Mouse (Mus musculus) granulocyte monocyte progenitor cell, adult 5-6 weeks (primary cell): ENCODE data around the gene Psen1. TPM values are rescaled to one million over a fixed set of nuclear protein-coding genes. Genes with fewer than 3 reads are reported as not detected.

Source experiments
- ATAC-seq: replicated peaks from 2 replicates; pipeline ENCODE4 v1.8.0; 2016; ENCODE audit warnings: mild to moderate bottlenecking, moderate TSS enrichment, inconsistent platforms; ENCODE audit not compliant: poor library complexity, severe bottlenecking
- total RNA-seq, 2 experiments: library from RNA; stranded (forward) in 1 of 2; stranded (reverse) in 1 of 2; fragments of 200-712, 200-1000 nt in 1 of 2; fragments of >200 nt in 1 of 2; fragmentation: Nextera tagmentation in 1 of 2; gene quantifications; 2 replicates each; pipeline ENCODE4 v1.2.3; 2014 to 2017

Gene Psen1
- total RNA-seq, 2 experiments from 2014 or later: 74.1 to 75.0 TPM

DNA sequence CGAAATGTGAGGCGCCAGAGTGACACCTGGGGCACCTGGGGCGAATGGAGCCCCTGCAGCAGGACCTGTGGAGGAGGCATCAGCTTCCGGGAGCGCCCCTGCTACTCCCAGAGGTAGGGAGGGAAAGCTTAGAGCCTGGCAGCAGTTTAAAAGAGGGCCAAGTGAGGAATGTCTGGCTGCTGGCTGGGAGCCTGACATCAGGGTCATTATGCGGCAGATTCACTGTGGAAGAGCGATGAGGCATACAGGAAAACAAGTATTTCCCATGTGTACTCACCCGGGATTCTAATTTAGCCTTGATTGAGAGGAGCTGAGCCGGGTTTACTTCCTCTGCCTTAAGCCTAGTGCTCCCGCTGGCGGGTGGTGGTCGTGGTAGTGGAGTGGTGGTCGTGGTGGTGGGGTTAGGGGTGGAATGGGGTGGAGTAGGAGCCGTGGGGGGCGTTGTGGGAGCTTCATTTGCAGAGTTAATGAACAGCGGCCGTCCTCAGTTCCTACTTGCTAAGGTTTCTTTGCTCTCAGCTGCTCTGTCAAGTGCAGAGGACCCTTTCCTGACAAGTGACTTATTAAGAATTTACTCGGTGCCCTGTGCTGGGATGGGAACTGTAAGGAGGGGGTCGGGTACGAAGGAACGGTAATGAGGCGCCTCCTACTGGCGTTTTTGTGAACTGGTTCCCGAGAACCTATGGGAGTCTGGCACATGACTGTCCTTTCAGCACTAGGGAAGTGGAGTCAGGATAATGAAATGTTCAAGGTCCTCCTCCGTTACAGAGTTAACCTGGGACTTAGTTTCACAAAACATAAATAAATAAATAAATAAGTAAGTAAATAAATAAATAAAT lies 82.7 kb downstream of the Psen1 start:
- ATAC-seq: peak; percentile 64

DNA sequence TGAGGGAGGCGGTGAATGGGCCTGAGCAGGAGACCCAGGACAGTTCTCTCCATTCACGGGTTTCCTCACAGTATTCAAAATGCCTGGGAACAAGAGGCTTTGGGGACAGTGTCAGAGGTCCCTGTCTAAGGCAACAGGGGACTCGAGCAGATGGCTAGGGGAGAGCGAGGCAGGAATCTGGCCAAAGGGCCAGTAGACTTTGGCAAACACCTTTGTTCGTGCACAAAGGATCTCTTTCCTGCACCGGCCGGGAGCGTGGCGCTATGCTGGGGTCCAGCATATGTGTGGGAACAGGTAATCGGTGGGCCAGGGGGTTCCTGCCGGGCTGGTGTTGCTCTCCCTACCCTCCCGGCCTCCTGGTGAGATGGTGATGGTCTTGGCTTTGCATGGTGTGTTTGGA lies 87.7 kb downstream of the Psen1 start:
- no peak for ATAC-seq

DNA sequence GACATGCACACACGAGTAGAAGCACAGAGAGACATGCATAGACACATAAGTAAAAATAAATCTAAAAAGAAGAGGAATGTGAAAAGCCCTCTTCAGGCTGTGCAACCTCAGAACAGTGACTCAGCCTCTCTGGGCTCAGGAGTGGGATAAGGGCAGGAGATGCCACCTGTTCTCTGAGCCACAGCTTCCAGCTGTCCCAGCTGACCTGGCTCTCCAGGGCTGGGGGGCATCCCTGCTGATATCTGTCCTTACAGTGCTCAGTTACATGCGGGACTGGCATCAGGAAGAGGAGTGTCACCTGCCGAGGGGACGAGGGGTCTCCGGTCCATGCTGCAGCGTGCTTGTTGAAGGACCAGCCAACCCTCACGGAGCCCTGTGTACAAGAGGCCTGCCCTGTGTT lies 88.8 kb downstream of the Psen1 start:
- no peak for ATAC-seq

DNA sequence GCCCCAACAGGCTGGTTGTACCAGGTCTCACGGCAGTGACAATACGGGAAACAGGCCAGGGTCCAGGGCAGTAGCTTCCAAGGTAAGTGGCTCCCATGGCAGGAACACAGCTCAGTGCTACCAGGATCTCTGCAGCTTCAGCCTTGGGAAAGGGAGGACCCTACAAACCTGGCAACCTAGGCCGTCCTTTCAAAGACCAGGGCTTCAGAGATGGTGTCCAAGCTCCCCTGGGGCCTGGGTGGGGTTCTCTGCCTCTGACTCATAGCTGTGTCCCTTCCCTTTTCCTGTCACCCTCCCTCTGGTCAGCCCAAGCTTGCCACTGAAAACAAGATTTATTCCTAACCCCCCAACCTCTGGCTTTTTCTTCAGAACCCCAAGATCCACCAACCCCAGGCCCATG lies 92.2 kb downstream of the Psen1 start:
- ATAC-seq: no peak

DNA sequence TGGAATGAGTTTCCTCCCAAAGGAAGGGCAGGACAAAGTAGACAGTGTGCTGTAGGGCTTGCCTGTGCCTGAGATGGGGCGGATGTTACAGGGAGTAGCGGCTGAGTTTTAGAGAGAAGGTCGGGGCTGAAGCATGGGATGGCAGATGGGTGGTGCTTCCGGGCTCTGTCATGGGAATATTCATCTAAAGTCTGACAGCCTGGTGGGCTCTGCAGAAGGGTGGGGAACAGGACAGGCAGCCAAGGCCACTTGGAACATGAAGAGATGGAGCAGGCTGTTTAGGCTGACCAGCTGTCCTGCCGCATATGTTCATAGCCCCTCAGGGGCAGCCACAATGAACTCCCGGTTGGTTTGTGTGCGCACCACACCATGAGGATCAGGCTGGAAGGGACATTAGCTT lies 93.3 kb downstream of the Psen1 start:
- no peak for ATAC-seq

DNA sequence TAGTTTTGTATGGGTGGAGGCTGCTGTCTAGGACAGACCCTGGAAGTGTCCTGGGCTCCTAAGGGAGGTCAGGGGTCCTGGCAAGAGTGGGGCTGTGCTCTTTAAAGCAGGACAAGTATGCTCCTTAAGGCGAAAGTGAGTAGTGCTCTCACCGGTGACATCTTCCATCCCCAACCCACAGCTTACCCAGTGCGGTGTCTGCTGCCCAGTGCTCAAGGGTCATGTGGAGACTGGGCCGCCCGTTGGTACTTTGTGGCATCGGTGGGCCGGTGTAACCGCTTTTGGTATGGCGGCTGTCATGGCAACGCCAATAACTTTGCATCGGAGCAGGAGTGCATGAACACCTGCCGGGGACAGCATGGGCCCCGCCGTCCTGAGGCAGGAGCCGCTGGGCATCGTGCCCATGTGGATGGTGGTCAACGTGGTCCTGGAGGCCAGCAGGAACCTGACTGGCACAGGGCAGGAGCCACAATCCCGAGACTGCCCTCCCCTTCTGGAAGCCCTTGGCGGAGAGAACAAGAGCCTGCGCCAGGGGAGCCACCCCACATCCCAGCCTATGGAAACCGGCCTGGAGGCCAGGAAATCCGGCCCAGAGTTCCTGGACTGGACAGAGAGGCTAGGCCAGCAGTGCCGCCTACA lies 93.8 kb downstream of the Psen1 start:
- no peak for ATAC-seq

DNA sequence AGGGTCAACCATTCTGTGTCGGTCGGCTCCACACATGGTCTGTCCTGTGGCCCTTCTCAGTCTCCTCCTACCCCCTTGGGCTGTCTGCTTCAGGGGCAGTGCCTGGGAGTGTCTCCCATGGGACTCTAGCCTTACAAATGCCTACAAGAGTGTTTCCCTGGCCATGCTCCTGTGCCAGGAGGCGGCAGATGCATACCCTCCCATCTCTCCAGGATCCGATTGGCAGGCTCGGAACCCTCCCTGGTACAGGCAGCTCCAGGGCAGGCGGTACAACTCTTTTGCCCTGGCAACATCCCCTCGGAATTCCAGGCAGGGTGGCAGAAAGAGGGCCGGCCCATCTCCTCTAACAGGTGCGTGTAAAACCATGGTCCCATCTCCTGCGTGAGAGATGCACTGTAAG lies 94.7 kb downstream of the Psen1 start:
- no peak for ATAC-seq

Other genes starting within 250 kb of the Psen1 start
- not detected in 2 replicates for gene Dpf3, start 200.4 kb upstream of the Psen1 start, total RNA-seq (2014; fragmentation: Nextera tagmentation)
- gene Dpf3, start 200.4 kb upstream of the Psen1 start, total RNA-seq (2017): 0.31 and 2.2 TPM in 2 replicates
- gene Dcaf4, start 167.7 kb upstream of the Psen1 start, total RNA-seq (2014; fragmentation: Nextera tagmentation): 8.5 and 26.0 TPM in 2 replicates
- 10.7 and 12.4 TPM in 2 replicates for gene Dcaf4, start 167.7 kb upstream of the Psen1 start, total RNA-seq (2017)
- gene Zfyve1, start 90.9 kb upstream of the Psen1 start, total RNA-seq (2014; fragmentation: Nextera tagmentation): 8.9 and 15.0 TPM in 2 replicates
- gene Zfyve1, start 90.9 kb upstream of the Psen1 start, total RNA-seq (2017): 9.4 and 12.2 TPM in 2 replicates
- 191 and 240 TPM in 2 replicates for gene Rbm25, start 56.9 kb upstream of the Psen1 start, total RNA-seq (2014; fragmentation: Nextera tagmentation)
- 177 and 275 TPM in 2 replicates for gene Rbm25, start 56.9 kb upstream of the Psen1 start, total RNA-seq (2017)
- gene Papln, start 75.5 kb downstream of the Psen1 start, total RNA-seq (2014; fragmentation: Nextera tagmentation): not detected in 2 replicates
- not detected in 2 replicates for gene Papln, start 75.5 kb downstream of the Psen1 start, total RNA-seq (2017)
- gene Numb, start 233.8 kb downstream of the Psen1 start, total RNA-seq (2014; fragmentation: Nextera tagmentation): 9.3 and 14.2 TPM in 2 replicates
- 20.4 and 20.8 TPM in 2 replicates for gene Numb, start 233.8 kb downstream of the Psen1 start, total RNA-seq (2017)